Mouse (Mus musculus) forebrain, embryonic 11.5 days (tissue): ENCODE measurements around the gene Barhl1. TPM values are rescaled to one million over a fixed set of nuclear protein-coding genes. Genes with fewer than 3 reads are reported as not detected.

Experiments
- ATAC-seq: fragments of 200-750 bp; cut with Nextera tagmentation; replicated peaks from 2 replicates; pipeline ENCODE4 v1.8.0; 2017; ENCODE audit warnings: moderate TSS enrichment; ENCODE audit not compliant: low FRiP score
- DNase-seq: peaks from one replicate; pipeline ENCODE4 v3.0.0-alpha.2; 2017; ENCODE audit warnings: low spot score
- H3K27ac ChIP-seq: fragments of 300-500 bp; sonication (generic); 2 replicates; pipeline ENCODE4 v1.5.1; 2014; ENCODE audit warnings: low read depth, low read length
- H3K27me3 ChIP-seq: fragments of 300-500 bp; sonication (generic); 2 replicates; pipeline ENCODE4 v1.6.1; 2014; ENCODE audit warnings: mild to moderate bottlenecking, low read length, mixed read lengths; ENCODE audit not compliant: control insufficient read depth, insufficient read depth
- H3K36me3 ChIP-seq: fragments of 300-500 bp; sonication (generic); 2 replicates; pipeline ENCODE4 v1.6.1; 2014; ENCODE audit warnings: mild to moderate bottlenecking, low read length, moderate library complexity, mixed read lengths; ENCODE audit not compliant: control insufficient read depth, insufficient read depth
- H3K4me1 ChIP-seq: fragments of 300-500 bp; sonication (generic); replicated peaks from 2 replicates; pipeline ENCODE4 v1.6.1; 2014; ENCODE audit warnings: low read length, mixed read lengths; ENCODE audit not compliant: control insufficient read depth, insufficient read depth
- H3K4me2 ChIP-seq: fragments of 300-500 bp; sonication (generic); 2 replicates; pipeline ENCODE4 v1.6.1; 2014; ENCODE audit warnings: low read depth, mild to moderate bottlenecking, low read length, moderate library complexity, mixed read lengths; ENCODE audit not compliant: severe bottlenecking
- H3K4me3 ChIP-seq: fragments of 300-500 bp; sonication (generic); 2 replicates; pipeline ENCODE4 v1.5.1; 2014; ENCODE audit warnings: low read depth, low read length
- H3K9ac ChIP-seq: fragments of 300-500 bp; sonication (generic); 2 replicates; pipeline ENCODE4 v1.6.1; 2014; ENCODE audit warnings: low read length
- H3K9me3 ChIP-seq: fragments of 300-500 bp; sonication (generic); 2 replicates; pipeline ENCODE4 v1.6.1; 2016; ENCODE audit warnings: low read length, mixed read lengths; ENCODE audit not compliant: control insufficient read depth
- WGBS: fragments of 180-500 bp; shearing (Covaris S2); extraction: QIAGEN DNeasy Blood & Tissue Kit; methylation state at CpG from one replicate; pipeline ENCODE4 v1.1.7; 2014; 5-methylcytosine and 5-hydroxymethylcytosine counted together
- polyA plus RNA-seq: library from polyadenylated mRNA; unstranded; fragments of >200 nt; fragmentation: Nextera tagmentation; extraction: Ambion mirVana; gene quantifications from 2 replicates; pipeline ENCODE4 v1.2.1, GENCODE M21; 2014

The Barhl1 gene
- polyA plus RNA-seq, 1 experiment from 2014 or later = 3.5 TPM

DNA sequence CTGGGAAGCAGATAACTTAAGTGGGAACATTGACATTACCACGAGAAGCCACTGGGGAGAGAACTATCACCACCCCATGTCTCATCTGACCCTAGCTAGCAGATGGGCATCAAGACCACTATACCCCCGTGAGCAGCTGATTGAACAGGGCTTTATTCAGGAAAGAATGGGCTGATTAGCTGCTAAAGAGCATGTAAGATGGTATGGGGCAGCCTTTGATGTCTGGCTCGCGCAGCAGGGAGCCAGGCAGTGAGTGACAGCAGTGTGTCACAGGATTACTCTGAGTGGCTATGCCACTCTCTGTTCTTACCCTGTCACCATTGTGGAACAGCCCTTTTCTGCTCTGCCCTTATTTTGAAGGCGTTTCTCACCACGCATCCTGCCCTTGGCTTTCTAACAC lies 22.9 kb downstream of the Barhl1 start:
- Histone ChIP-seq H3K27me3 (no peaks in the 10 kb centered on the region), H3K4me2 (no peak overlapping the region)
- no peak for DNase-seq

DNA sequence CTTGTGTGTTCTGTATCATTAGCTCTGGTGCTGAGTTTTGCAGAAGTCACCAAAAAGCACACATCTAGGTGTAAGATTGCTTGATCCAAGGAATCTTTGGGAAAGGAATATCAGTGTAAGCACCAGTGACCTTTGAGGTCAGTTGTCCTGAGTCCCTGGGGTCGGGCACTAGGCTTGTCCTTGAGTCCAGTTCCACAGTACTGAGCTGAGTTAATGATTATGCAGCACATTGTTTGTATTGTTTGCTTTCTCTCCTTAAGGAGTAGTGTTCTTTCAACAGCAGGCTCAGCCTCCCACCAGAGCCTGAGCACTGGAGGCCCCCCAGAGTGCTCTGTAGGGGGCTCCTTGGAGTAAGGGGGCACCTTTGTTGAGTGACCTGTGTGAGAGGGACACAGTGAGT lies 23.7 kb downstream of the Barhl1 start:
- Histone ChIP-seq H3K4me1 (0 out of 2 replicates have a peak, but pooled peaks cover 3% of the 10 kb centered on the region), H3K9me3 (no peaks in the 10 kb centered on the region), H3K27ac (no peak overlapping the region), H3K4me3 (no peak overlapping the region), H3K36me3 (no peaks in the 10 kb centered on the region; the same call in 1 of the 2 replicates), H3K27me3 (no peaks in the 10 kb centered on the region), H3K9ac (no peak overlapping the region), H3K4me2 (no peak overlapping the region)
- 30% methylated on average over 1 of the region's 1 CpGs for WGBS
- DNase-seq (no peak), ATAC-seq (no peak)

More for the DNA sequence above, 22.9 kb downstream of the Barhl1 start:
- Histone ChIP-seq H3K9me3 (no peaks in the 10 kb centered on the region), H3K4me1 (0 out of 2 replicates have a peak, but pooled peaks cover 3% of the 10 kb centered on the region), H3K4me3 (no peak overlapping the region), H3K9ac (no peak overlapping the region), H3K27ac (no peak overlapping the region), H3K36me3 (no peaks in the 10 kb centered on the region)
- 43% methylated on average over 6 of the region's 6 CpGs for WGBS
- no peak for ATAC-seq

GRCm38 (mm10) chr2:28884914-28885313 lies 31.6 kb downstream of the Barhl1 start:
- H3K4me2 ChIP-seq = no peak overlapping the region
- H3K4me3 ChIP-seq = no peak overlapping the region
- DNase-seq = no peak
- H3K4me1 ChIP-seq = no peaks in the 10 kb centered on the region
- ATAC-seq = no peak
- H3K27me3 ChIP-seq = no peaks in the 10 kb centered on the region
- no peak overlapping the region for H3K27ac ChIP-seq
- H3K36me3 ChIP-seq = no peaks in the 10 kb centered on the region; the same call in 1 of the 2 replicates
- no peaks in the 10 kb centered on the region for H3K9me3 ChIP-seq
- no peak overlapping the region for H3K9ac ChIP-seq
- 63% methylated on average over 4 of the region's 4 CpGs for WGBS

GRCm38 (mm10) chr2:28882826-28883485 lies 33.5 kb downstream of the Barhl1 start:
- DNase-seq = no peak
- no peaks in the 10 kb centered on the region for H3K4me1 ChIP-seq
- no peak for ATAC-seq
- H3K27me3 ChIP-seq = no peaks in the 10 kb centered on the region
- H3K4me3 ChIP-seq = no peak overlapping the region
- WGBS = 68% methylated on average over 6 of the region's 6 CpGs
- no peak overlapping the region for H3K4me2 ChIP-seq
- H3K9ac ChIP-seq = no peak overlapping the region
- no peak overlapping the region for H3K27ac ChIP-seq
- no peaks in the 10 kb centered on the region for H3K36me3 ChIP-seq
- H3K9me3 ChIP-seq = no peaks in the 10 kb centered on the region

DNA sequence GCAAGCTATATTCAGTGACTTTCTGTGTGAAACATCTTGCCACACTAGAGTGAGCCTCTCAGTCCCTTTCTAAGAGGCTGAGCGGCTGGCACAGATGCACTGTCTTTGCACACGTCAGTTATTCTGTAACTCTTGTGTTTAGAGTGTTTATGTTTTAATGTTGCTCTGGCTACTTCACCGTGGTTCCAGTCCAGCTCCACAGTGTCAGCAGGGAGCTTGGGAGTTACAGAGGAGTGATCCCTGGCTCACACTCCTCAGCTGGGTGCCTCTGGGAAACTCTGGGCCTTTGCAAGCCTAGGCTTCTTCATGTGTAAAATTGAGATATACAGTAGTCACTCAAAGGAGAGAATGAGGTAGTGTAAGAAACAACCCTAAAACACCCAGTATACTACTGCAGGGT lies 34.4 kb downstream of the Barhl1 start:
- 88% methylated on average over 3 of the region's 3 CpGs for WGBS
- ATAC-seq (no peak), DNase-seq (no peak)
- Histone ChIP-seq H3K4me1 (no peaks in the 10 kb centered on the region), H3K4me3 (no peak overlapping the region), H3K9me3 (no peaks in the 10 kb centered on the region), H3K9ac (no peak overlapping the region), H3K4me2 (no peak overlapping the region), H3K27me3 (no peaks in the 10 kb centered on the region), H3K27ac (no peak overlapping the region), H3K36me3 (no peaks in the 10 kb centered on the region)

DNA sequence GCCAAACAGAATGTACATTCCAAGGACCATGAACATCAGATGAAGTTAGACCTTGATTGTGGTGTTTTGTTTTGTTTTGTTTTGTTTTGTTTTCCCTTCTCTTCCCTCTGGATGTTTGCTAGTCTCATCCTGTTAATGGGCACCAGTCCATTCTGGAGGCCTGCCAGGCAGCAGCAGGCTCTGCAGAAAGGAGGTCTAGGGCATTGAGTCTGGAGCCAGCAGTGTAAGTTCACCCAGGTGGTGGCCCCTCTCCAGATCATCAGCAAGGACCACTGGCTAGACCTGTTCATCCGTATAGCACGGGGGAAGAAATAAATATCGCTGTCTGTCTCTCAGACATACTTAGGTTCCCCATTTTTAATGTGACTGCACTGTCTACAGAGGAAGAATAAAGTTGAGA lies 35.2 kb downstream of the Barhl1 start:
- 89% methylated on average over 3 of the region's 3 CpGs for WGBS
- no peaks in the 10 kb centered on the region for H3K4me1 ChIP-seq
- no peaks in the 10 kb centered on the region for H3K36me3 ChIP-seq
- H3K27me3 ChIP-seq = no peaks in the 10 kb centered on the region
- ATAC-seq (no peak), DNase-seq (no peak)
- no peak overlapping the region for H3K4me3 ChIP-seq
- H3K27ac ChIP-seq = no peak overlapping the region
- H3K9ac ChIP-seq = no peak overlapping the region
- H3K4me2 ChIP-seq = no peak overlapping the region
- no peaks in the 10 kb centered on the region for H3K9me3 ChIP-seq

- Histone ChIP-seq H3K4me2 (no peak overlapping the region), H3K9me3 (no peaks in the 10 kb centered on the region), H3K27me3 (no peaks in the 10 kb centered on the region), H3K27ac (no peak overlapping the region), H3K4me1 (no peaks in the 10 kb centered on the region), H3K36me3 (no peaks in the 10 kb centered on the region; the same call in 1 of the 2 replicates), H3K4me3 (no peak overlapping the region), H3K9ac (no peak overlapping the region)
- DNase-seq = no peak
- no peak for ATAC-seq
- WGBS = 87% methylated on average over 11 of the region's 11 CpGs
These were observed 40.9 kb downstream of the Barhl1 start for GRCm38 (mm10) chr2:28875554-28875953.

- DNase-seq (no peak), ATAC-seq (no peak)
- H3K9me3 ChIP-seq = no peaks in the 10 kb centered on the region
- H3K4me2 ChIP-seq = no peak overlapping the region
- no peaks in the 10 kb centered on the region for H3K27me3 ChIP-seq
- no peak overlapping the region for H3K9ac ChIP-seq
- H3K4me1 ChIP-seq = no peaks in the 10 kb centered on the region
- no peak overlapping the region for H3K27ac ChIP-seq
- H3K36me3 ChIP-seq = no peaks in the 10 kb centered on the region; the same call in 1 of the 2 replicates
- no peak overlapping the region for H3K4me3 ChIP-seq
- WGBS = 87% methylated on average over 7 of the region's 7 CpGs
These were observed 49.0 kb downstream of the Barhl1 start for GRCm38 (mm10) chr2:28867495-28867894.

GRCm38 (mm10) chr2:28863857-28864256 lies 52.6 kb downstream of the Barhl1 start:
- H3K4me1 ChIP-seq = no peaks in the 10 kb centered on the region
- no peak overlapping the region for H3K27ac ChIP-seq
- H3K4me3 ChIP-seq = no peak overlapping the region
- DNase-seq (no peak), ATAC-seq (no peak)
- no peaks in the 10 kb centered on the region; the same call in 1 of the 2 replicates for H3K36me3 ChIP-seq
- H3K9ac ChIP-seq = no peak overlapping the region
- no peaks in the 10 kb centered on the region for H3K27me3 ChIP-seq
- no peak overlapping the region for H3K4me2 ChIP-seq
- H3K9me3 ChIP-seq = no peaks in the 10 kb centered on the region
